Mouse (Mus musculus) monocyte, adult 5-6 weeks (primary cell): ENCODE results near the gene Plppr5. TPM values are rescaled to one million over a fixed set of nuclear protein-coding genes. Genes with fewer than 3 reads are reported as not detected.

Experiments
- ATAC-seq: fragments of 153-309, 156-312 bp; replicated peaks from 2 replicates; pipeline ENCODE4 v1.8.0; 2017; ENCODE audit warnings: mild to moderate bottlenecking; ENCODE audit not compliant: low TSS enrichment, insufficient number of reproducible peaks, severe bottlenecking, poor library complexity, low FRiP score
- total RNA-seq: library from RNA; stranded (forward); fragments of 200-1000, 200-491, 200-594 nt; gene quantifications from 3 replicates; pipeline ENCODE4 v1.2.3, GENCODE M21; 2017

Plppr5 gene
- total RNA-seq, 1 experiment from 2014 or later, result not detected

DNA sequence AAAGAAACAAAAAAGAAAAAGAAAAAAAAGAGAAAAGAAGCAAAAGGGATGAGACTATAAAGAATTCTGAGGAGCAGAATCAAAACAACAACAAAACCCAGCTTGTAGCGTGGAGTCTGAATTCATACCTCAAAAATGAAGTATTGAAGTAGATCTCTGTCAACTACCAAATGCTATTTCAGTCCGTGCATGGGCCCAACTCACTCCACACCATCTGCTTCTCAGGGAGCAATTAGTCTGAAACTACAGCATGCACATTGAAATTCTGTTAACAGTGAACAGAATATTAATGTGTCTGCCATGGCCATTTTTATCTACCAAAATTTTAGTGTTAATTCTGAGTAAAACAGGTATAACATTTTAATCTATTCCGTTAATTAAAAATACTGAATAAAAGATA lies 111.4 kb downstream of the Plppr5 start:
- no peak for ATAC-seq

DNA sequence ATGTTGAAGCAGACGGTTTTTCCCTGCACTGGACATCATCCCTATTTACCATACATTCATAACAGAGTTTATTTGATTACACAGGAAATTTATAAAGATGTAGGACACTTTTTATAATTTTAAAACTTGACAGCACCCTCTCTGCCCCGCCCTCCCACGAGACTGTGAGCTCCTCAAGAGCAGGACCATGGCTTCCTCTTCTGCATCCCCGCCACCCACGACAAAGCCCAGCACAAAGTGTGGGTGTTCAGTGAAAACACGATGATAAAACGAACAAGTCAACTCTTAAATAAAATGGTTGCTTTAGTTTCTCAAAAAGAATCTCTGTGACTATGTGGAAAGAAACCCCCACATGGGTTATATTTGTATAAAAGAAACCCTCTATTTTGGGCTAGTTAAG lies 112.0 kb downstream of the Plppr5 start:
- ATAC-seq, result no peak

DNA sequence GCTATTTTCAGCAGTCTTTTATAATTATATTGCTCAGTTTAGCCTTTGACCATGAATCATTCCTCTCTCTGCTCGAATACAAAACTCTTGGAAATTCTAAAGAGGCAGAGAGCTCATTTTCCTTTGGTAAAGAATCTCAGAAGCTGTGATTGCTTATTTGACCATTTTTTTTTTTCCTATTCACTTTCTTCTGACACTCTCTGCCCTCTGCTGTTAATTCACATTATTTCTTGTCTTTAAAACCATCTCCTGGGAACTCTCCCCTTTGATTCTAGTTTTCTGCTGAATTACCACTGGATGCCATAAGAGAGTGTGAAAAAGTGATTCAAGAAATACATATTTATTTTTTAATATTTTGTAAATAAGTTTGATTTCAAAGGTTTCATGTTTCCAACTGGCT lies 120.1 kb downstream of the Plppr5 start:
- no peak for ATAC-seq

DNA sequence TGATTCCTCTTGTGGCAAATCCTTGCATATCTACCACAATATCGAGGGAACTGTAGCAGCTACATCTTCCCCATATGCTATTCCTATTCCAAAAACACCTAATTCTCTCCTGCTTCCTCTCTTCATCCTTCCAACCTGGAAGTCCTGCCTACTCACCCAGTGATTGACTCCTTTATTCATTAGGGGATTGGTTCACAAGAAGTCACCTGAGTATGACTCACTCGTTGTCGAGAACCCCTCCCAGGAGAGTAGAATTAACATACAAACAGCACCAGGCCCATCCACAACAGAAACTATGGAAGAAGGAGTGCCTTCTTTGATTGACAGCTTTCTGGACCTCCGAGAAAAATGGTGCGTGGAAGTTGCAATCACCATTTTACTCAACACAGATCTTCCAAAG lies 121.7 kb downstream of the Plppr5 start:
- ATAC-seq, result no peak

DNA sequence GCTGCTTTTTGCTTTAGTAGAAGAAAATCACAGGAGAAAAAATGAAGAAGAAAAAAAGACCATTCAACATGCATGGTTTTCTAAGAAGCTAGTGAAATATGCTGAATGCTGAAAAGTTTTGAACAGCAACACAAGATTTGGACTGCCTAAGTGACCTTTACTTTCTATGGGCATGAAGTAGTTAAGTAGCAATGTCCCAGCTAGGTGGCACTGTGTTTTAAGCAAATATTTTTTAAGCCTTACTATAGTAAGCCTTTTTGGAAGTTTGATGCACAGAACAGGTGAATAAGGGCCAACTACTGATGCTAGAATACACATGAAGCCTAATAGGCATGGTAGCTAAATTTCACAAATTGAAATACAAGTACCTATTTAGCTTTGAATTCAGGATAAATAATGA lies 134.2 kb downstream of the Plppr5 start:
- no peak for ATAC-seq

DNA sequence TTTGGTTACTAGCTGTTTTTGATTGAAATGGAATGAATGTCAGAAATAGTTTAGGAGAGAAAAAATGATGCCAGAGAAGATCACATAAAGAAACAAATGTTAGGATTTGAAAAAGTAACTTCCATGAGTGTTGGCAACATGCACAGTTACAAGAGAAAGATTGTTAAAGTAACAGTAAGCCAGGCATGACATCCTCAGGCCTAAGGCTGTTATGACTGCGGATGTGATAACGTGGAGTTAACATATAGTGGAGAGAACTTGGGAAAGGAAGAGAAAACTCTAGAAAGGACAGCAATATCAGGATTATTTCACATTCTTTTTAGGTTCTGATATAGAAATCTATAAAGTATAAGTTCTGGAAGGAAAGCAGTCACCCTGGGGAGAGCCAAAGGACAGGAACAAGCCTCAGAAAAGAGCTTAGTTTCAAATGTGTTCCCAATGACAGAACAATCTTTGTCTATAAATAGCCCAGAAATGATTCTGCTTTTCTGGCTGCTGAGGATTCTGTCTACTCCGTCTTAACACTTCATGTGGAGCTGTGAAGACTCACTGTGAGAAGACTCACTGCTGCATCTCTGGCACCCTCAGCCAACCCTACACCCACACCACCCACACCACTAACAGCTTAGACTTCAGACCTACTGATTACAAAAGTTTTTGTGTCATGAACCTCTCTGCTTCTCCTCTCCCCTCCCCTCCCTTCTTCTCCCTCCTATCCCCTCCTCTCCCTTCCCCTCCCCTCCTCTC lies 142.1 kb downstream of the Plppr5 start:
- no peak for ATAC-seq

DNA sequence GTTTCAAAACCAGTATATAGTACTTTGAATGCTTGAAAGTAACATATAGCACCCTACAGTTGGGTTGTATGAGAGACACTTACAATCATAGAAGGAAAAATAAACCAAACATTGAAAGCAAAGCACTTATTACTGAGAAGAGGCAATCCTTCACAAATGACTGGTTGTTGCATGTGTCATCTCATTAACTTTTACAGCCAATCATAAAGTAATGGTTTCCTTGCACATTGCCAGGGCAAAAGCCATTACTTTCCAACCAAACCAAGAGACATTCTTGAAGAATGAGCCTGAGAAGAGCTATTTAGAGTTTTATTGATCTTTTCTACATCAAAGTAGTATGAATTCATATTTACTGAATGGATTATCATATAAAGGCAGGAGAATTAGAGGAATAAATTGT lies 148.8 kb downstream of the Plppr5 start:
- no peak for ATAC-seq

DNA sequence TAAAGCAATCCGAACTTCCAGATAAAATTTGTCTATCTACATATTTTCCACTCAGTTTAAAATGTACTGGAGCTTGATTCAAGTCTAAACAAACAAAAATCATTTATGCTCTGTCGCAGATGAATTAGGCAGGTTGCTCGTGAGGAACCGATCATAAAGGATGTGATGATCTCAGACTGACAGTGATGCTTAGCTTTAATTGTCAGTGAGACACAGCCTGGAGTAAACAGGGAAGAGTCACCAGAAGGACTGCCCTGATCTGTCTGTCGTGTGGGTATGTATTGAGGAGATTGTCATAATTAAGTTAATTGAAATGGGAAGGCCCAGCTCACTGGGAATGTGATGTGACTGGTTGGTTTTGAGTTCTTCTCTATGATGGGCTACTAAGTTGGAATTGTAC lies 149.9 kb downstream of the Plppr5 start:
- no peak for ATAC-seq

DNA sequence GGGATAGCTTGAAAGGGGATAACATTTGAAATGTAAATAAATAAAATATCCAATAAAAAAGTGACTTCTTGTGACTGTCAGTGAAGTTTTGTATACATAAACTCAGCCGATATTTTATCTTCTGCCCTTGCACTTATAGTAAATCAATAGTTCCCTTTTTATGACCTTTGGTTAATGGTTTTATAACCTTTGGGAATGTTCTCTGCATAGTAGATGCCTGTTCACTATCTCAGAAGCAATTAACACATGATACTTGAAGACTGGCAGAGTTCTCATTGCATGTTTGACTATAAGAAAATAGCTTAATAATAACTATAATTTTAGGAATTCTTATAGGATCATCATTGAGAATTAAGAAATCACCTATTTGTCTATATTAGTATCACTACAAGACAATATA lies 150.9 kb downstream of the Plppr5 start:
- no peak for ATAC-seq

DNA sequence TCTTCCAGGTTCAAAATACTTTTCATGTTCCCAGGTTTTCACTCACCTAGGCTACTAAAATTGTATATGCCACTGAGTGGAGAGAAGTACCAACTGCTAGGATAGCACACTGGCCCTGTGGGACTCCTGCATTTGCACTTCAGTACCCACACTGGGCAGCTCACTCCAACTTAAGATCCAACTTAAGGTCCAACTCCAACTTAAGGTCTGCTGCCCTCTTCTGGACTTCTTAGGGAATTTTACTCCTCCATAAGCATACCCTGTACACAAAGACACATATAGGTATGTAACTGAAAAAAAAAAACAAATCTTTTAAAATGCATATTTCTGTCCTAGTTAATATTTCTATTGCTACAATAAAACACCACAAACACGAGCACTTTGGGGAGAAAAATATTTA lies 153.5 kb downstream of the Plppr5 start:
- no peak for ATAC-seq

DNA sequence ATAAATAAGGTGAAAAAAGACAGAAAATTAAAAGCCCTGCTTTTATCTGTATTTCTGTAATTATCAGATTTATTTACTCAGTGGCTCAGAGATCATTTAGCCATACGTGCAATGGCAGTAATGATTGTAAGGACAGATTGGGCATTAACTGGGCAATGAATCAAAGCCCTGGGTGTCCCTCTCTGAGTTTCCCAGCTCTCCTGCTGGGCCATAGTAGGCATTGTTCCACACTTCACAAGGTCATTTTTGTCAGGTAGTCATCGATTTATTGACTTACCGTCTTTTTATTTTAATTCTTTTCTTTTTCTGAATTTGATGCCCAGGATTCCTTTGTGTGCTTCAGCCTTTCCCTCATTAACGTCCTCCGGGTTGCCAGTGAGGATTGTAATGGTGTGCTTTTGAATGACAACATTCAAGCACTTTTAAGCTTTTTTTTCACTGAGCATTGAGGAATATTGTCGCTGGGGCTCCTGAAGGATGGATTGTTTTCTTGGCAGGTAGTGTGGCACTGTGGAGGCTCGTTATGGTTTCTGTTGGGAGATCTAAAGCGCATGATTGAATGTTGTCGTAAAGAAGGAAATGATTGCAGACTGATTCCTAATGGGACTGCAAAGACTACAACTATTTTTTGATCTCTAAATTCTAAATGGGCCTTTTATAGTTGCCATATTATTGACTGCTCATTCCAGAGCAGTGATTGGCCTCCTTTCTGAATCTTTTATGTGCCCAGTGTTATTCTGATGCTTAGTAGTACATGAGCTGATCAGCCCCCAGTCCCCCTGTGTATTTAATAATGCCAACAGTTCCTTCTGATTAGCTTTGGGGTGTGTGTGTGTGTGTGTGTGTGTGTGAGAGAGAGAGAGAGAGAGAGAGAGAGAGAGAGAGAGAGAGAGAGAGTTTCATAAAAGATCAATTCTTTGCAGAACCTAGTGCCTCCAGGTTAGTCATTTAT lies 154.8 kb downstream of the Plppr5 start:
- ATAC-seq, result no peak

DNA sequence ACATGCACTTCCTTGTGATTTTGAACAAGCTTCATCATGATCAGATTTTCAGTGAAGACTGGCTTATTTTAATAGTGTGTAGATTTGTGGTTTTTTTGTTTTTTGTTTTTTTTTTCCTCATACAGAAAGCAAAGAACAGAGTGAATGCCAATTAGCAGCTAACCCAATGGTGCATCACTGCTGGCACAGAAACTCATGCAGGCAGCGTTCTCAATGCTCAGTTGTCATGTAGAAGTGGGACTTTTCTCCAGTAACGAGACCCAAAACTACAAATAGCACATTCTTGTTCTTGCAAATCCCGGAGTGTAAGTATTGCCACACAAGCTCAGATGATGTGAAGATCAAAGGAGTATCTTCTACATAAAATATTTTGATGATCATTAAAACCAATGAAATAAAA lies 156.9 kb downstream of the Plppr5 start:
- no peak for ATAC-seq

DNA sequence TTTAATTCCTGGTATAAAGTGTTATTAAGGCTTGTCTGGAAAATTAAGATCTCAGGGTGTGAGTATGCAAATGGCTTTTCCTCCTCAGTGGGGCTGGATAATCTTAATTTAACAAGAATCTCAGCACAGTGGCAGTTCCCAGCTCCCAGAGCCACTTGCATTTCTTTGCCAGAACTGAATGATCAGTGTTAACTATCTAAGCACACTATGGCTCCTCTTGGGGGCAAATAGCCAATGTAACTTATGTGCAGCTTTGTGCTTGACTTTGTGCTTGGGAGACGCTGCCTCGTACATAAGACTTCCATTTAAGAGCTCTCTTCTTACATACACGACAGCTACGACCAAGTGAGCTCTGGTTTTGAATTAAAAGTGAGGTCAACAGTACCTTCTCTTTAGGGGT lies 158.0 kb downstream of the Plppr5 start:
- ATAC-seq, result no peak

Other genes starting within 250 kb of the Plppr5 start
- gene Plppr4, start 214.0 kb upstream of the Plppr5 start, total RNA-seq, result not detected in 3 replicates